Mouse (Mus musculus) forebrain, embryonic 12.5 days (tissue): Measurements from ENCODE around the gene Cltb. TPM values are rescaled to one million over a fixed set of nuclear protein-coding genes. Genes with fewer than 3 reads are reported as not detected.

ENCODE experiments used
- ATAC-seq: fragments of 200-750 bp; cut with Nextera tagmentation; 2 replicates; pipeline ENCODE4 v1.8.0; 2017; ENCODE audit warnings: moderate TSS enrichment; ENCODE audit not compliant: low FRiP score
- H3K27ac ChIP-seq: fragments of 300-500 bp; sonication (generic); 2 replicates; pipeline ENCODE4 v1.5.1; 2016; ENCODE audit warnings: mild to moderate bottlenecking
- H3K27me3 ChIP-seq: fragments of 300-500 bp; sonication (generic); 2 replicates; pipeline ENCODE4 v1.6.1; 2016; ENCODE audit warnings: mild to moderate bottlenecking
- H3K36me3 ChIP-seq: fragments of 300-500 bp; sonication (generic); replicated peaks from 2 replicates; pipeline ENCODE4 v1.6.1; 2016; ENCODE audit warnings: mild to moderate bottlenecking
- H3K4me1 ChIP-seq: fragments of 300-500 bp; sonication (generic); 2 replicates; pipeline ENCODE4 v1.6.1; 2016
- H3K4me2 ChIP-seq: fragments of 300-500 bp; sonication (generic); 2 replicates; pipeline ENCODE4 v1.6.1; 2016; ENCODE audit warnings: mild to moderate bottlenecking, moderate library complexity
- H3K4me3 ChIP-seq: fragments of 300-500 bp; sonication (generic); replicated peaks from 2 replicates; pipeline ENCODE4 v1.5.1; 2016; ENCODE audit warnings: mild to moderate bottlenecking
- H3K9ac ChIP-seq: fragments of 300-500 bp; sonication (generic); 2 replicates; pipeline ENCODE4 v1.6.1; 2016; ENCODE audit warnings: mild to moderate bottlenecking
- H3K9me3 ChIP-seq: fragments of 300-500 bp; sonication (generic); 2 replicates; pipeline ENCODE4 v1.6.1; 2016
- WGBS: fragments of 180-500 bp; shearing (Covaris S2); methylation state at CpG from one replicate; pipeline ENCODE4 v1.1.7; 2016; 5-methylcytosine and 5-hydroxymethylcytosine counted together
- polyA plus RNA-seq: library from polyadenylated mRNA; unstranded; fragments of >200 nt; fragmentation: Nextera tagmentation; extraction: Ambion mirVana; gene quantifications from 2 replicates; pipeline ENCODE4 v1.2.1, GENCODE M21; 2016

Cltb gene
- polyA plus RNA-seq, 1 experiment from 2014 or later: 32.7 TPM

DNA sequence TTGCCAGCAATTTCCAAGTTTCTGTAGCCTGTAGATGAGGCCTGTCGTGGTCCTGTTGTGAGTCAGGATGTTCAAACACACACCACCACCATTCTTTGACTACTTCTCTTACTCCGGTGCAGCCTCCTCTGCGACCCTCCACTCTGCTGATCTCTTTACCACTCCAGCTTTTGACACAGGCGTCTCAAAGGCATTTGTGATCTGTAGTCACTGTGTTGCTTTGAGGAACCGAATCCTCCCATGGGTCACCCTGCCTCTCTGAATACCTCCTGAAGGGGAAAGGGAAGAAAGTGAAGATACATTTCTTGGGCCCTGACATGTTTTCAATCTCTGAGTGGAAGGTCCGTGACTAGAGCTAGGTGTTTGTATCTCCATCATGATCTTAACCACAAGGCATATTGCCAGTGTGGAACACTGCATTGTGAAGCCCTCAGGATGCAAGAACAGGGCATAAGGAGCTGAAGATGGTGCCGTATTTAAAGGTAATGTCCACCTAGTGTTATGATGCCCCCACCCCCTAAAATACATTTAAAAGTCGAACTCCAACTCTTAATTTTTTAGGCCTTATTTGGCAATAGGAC, 19.3 kb downstream of the Cltb start:
- Histone ChIP-seq H3K9me3 (no peaks in the 10 kb centered on the region), H3K9ac (no peak overlapping the region; the same call in 1 of the 2 replicates), H3K4me1 (peaks cover 25% of the 10 kb centered on the region), H3K27me3 (no peaks in the 10 kb centered on the region), H3K4me3 (no peak overlapping the region), H3K27ac (no peak overlapping the region), H3K36me3 (peaks cover 19% of the 10 kb centered on the region; the same call in 1 of the 2 replicates), H3K4me2 (no peak overlapping the region)
- ATAC-seq: no peak
- WGBS: 90% methylated on average over 8 of the region's 8 CpGs

DNA sequence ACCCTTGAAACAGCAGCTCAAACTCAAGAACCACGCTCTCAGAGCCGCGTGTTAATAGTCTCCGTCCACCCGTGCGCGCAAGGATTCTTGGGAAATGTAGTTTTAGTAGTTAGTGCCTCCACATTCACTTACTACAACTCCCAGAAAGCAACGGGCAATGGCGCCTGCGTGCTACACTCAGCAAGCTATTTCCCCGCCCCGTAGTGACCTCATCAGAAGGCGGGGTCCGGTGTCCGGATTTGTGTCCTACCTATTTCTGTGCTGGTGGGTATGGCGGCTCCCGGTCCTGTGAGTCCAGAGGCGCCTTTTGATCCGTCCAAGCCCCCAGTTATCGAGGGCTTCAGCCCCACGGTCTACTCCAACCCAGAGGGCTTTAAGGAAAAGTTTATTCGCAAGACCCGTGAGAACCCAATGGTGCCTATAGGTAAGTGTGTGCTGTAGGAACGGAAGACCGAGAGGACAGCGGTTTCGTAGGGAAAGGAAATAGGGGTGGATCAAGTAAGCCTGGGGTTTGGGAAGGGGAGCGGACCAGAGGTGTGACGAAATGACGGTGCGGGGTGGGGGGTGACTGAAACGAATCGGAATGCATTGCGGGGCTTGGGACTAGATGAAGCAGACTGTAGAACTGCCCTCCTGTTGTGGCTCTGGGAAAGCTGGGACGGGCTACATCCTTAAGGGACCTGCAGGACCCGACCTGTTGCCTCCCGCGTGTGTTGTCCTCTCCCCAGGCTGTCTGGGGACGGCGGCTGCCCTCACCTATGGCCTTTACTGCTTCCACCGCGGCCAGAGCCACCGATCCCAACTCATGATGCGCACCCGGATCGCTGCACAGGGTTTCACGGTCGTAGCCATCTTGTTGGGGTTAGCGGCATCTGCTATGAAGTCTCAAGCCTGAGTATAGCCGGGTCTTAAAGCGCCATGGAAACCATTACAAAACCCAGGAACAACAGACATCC, 20.9 kb downstream of the Cltb start, which contains the start of the genes Nop16 and Higd2a:
Gene Nop16 (minus strand): TSS at position 95 of the 956 bp plus-strand sequence.
Gene Higd2a (plus strand): TSS at position 212 of the 956 bp plus-strand sequence.
- Histone ChIP-seq H3K9me3 (no peaks in the 10 kb centered on the region), H3K36me3 (peaks cover 33% of the 10 kb centered on the region), H3K27me3 (no peaks in the 10 kb centered on the region), H3K4me1 (peaks cover 25% of the 10 kb centered on the region), H3K9ac (peak within 1 kb of the TSS; percentile 78), H3K4me3 (peak within 1 kb of the TSS; percentile 77), H3K4me2 (peak within 1 kb of the TSS; percentile 78), H3K27ac (peak within 1 kb of the TSS; percentile 79)
- under 1% methylated on average over 51 of the region's 51 CpGs for WGBS
- peak; percentile 97 for ATAC-seq

DNA sequence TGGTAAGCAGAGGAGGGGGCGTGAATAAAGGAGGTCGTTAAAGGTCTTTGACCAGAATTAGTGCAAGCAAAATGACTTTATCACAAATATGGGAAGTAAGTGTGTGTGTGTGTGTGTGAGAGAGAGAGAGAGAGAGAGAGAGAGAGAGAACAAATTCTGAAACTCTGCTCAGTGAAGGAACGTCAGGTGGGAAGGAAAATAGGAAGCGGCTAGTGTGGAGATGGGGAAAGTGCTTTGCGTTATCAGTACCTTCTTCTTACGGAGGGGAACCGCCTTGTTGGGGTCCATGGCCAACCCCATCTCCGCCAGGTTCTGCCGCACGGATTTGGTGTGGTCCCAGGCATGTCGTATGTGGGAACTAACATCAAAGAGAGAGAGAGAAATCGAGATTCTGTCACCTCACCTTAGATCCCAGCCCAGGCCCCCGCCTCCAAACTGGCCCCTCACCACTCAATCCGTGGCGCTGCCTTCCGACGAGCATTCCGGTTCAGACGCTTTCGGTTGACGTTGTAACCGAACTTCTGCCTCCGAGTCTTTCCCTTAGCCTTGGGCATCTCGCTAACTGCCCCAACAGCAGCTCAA, 21.6 kb downstream of the Cltb start:
- no peaks in the 10 kb centered on the region for H3K9me3 ChIP-seq
- WGBS: 2% methylated on average over 24 of the region's 24 CpGs
- 0 out of 2 replicates have a peak overlapping the region, but pooled peaks have one; percentile 42 for H3K27ac ChIP-seq
- H3K36me3 ChIP-seq: peaks cover 41% of the 10 kb centered on the region
- peaks cover 25% of the 10 kb centered on the region for H3K4me1 ChIP-seq
- peak overlapping the region; percentile 77 for H3K4me3 ChIP-seq
- peak overlapping the region; percentile 78 for H3K4me2 ChIP-seq
- no peaks in the 10 kb centered on the region for H3K27me3 ChIP-seq
- peak overlapping the region; percentile 64 for H3K9ac ChIP-seq
- ATAC-seq: peak; percentile 49

DNA sequence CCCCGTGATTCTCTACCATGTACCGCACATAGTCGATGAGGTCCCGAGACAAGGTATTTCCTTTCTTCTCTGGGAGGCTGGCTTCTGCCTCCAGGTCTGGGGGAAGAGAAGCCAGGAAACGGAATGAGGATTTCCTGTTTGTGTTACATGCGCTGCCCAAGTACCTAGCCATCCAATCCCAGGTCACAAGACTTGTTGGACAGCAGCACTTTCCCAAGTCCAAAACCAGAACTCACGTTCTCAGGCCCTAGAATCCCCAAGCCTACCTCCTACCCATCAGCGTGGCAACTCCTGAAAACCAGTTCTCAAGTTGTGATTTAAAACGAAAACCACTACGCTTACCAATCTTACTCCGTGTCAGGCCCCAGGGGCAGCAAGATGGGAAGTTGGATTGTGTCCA, 25.3 kb downstream of the Cltb start:
- 92% methylated on average over 11 of the region's 11 CpGs for WGBS
- H3K9ac ChIP-seq: no peak overlapping the region
- H3K27me3 ChIP-seq: no peaks in the 10 kb centered on the region
- H3K4me1 ChIP-seq: peaks cover 12% of the 10 kb centered on the region
- H3K36me3 ChIP-seq: peaks cover 75% of the 10 kb centered on the region
- no peak for ATAC-seq
- H3K9me3 ChIP-seq: no peaks in the 10 kb centered on the region
- no peak overlapping the region for H3K4me3 ChIP-seq
- H3K27ac ChIP-seq: no peak overlapping the region
- H3K4me2 ChIP-seq: no peak overlapping the region

DNA sequence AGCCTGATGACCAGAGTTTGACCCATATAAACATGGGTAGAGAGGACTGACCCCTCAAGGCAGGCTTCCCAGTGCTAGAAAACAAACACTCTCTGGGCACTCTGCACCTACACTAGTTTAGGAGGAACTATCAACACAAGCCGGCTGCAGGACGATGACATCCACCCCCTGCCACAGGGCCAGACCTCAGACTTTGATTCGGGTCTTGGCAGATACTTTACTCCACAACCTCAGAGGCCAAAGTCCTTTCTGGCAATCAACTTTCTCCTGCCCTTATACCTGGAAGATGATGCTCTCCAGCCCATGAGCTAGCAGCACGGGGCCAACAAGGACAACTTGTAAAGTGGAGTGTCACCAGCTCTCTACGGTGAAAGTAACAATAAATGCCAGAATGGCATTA, 28.3 kb downstream of the Cltb start:
- Histone ChIP-seq H3K4me2 (no peak overlapping the region), H3K9ac (no peak overlapping the region), H3K27ac (no peak overlapping the region), H3K4me3 (no peak overlapping the region), H3K36me3 (peaks cover 96% of the 10 kb centered on the region), H3K27me3 (no peaks in the 10 kb centered on the region), H3K4me1 (0 out of 2 replicates have a peak, but pooled peaks cover 8% of the 10 kb centered on the region), H3K9me3 (no peaks in the 10 kb centered on the region)
- no peak for ATAC-seq
- WGBS: 92% methylated on average over 5 of the region's 5 CpGs

DNA sequence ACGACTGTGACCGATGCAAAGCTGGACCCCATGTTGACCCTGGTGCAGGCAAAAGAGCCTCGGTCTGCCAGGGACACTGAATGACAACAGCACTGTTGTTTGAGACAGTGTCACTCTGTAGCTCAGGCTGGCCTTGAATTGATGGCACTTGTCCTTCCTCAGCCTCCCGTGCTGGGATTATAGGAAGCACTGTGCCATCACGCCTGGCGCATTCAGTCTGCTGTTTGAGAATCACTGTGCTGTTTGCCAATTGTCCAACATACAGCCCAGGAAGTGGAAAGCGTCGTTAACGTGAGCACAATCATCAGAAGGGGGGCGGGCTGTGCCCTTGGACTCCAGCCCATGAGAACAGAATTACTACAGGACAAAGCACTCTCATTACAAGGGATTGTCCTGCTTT, 29.0 kb downstream of the Cltb start:
- peaks cover 10% of the 10 kb centered on the region for H3K4me1 ChIP-seq
- H3K27ac ChIP-seq: 0 out of 2 replicates have a peak overlapping the region, but pooled peaks have one; percentile 42
- WGBS: 65% methylated on average over 10 of the region's 10 CpGs
- no peak for ATAC-seq
- H3K4me3 ChIP-seq: no peak overlapping the region
- H3K4me2 ChIP-seq: no peak overlapping the region
- no peak overlapping the region for H3K9ac ChIP-seq
- no peaks in the 10 kb centered on the region for H3K27me3 ChIP-seq
- peaks cover 97% of the 10 kb centered on the region for H3K36me3 ChIP-seq
- no peaks in the 10 kb centered on the region for H3K9me3 ChIP-seq

DNA sequence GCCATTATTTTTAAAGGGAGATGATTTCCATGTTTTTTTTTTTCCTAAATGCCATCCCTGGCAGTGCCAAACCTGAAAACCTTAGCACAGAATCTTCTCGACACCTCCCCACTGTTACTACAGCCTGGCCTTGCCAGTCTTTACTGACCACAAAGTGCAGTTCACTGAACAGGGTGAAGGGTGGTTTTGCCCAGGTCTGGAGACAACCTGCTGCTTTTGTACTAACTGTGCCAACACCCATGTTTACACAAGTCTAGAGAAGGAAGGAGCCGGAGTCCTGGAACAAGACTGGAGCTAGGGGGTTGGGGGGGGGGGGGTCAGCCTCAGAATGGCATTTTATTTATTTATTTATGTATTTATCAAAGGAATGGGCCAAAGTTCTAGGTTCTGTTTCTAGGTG, 29.8 kb downstream of the Cltb start:
- H3K9me3 ChIP-seq: no peaks in the 10 kb centered on the region
- H3K4me3 ChIP-seq: no peak overlapping the region
- no peak overlapping the region for H3K27ac ChIP-seq
- H3K4me2 ChIP-seq: no peak overlapping the region
- H3K4me1 ChIP-seq: peaks cover 17% of the 10 kb centered on the region
- no peaks in the 10 kb centered on the region for H3K27me3 ChIP-seq
- peaks cover 96% of the 10 kb centered on the region for H3K36me3 ChIP-seq
- ATAC-seq: no peak
- no peak overlapping the region for H3K9ac ChIP-seq
- 85% methylated on average over 2 of the region's 2 CpGs for WGBS

DNA sequence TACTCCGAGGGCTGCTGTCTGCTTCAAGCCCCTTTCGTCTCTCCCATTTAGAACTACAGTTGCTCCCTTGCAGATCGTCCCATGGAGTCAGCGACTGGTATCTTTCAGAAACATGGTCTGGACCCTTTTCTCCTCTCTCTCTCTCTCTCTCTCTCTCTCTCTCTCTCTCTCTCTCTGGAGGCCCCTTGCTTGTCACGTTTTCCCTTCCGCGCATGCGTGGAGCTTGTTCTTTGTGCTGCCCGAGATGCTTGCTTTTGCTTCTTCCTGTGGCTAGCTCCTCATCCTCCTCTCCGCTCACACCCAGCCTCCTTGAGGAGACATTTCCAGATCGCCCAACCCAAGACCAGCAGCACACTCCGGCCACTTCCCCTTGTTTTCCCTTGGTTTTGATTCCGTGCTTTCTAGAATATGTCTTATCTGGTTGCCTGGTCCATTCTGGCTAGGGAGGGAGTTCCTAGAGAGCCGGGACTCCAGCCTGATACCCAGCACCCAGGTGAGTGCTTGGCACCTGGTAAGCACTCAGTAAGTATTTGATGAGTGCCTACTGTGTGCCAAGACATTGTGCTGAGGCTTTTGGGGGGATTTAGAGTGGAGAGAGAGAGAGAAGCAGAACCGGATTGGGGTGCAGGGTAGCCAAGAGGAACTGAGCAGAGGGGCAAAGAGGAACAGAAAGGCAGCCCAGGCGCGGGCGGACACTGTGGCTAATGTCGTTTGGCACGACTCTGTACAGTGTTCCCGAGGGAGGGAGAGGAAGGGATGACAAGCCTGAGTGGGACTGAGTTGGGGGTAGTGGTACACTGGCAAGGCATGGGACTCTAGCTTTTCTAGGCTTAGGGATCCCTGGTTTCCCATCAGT, 33.3 kb downstream of the Cltb start:
- Histone ChIP-seq H3K9me3 (no peaks in the 10 kb centered on the region), H3K36me3 (peaks cover 61% of the 10 kb centered on the region), H3K9ac (no peak overlapping the region), H3K4me3 (no peak overlapping the region), H3K27me3 (peaks cover 12% of the 10 kb centered on the region), H3K27ac (peak overlapping the region; percentile 25; the same call in 1 of the 2 replicates), H3K4me2 (no peak overlapping the region), H3K4me1 (peaks cover 32% of the 10 kb centered on the region)
- no peak for ATAC-seq
- 88% methylated on average over 19 of the region's 21 CpGs for WGBS

DNA sequence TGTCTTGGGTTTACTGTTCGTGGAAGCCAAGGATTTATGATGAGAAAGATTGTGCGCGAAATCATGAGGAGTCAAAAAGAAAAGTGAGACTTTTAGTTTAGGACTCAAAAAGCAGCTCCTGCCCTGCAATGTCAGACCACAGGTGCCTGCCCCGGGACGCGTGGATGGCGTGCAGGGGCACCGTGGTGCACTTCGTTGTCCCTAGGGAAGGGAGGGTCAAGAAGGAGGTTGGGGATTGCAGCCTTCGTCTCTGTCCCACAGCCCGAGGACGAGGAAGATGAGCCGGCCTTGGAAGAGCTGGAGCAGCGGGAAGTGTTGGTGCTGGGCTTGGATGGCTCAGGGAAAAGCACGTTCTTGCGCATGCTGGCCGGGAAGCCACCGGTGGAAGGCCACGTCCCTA, 35.7 kb downstream of the Cltb start:
- H3K4me1 ChIP-seq: peaks cover 38% of the 10 kb centered on the region
- peaks cover 12% of the 10 kb centered on the region for H3K27me3 ChIP-seq
- H3K36me3 ChIP-seq: peaks cover 37% of the 10 kb centered on the region
- H3K27ac ChIP-seq: no peak overlapping the region
- peak; percentile 31; the same call in 1 of the 2 replicates for ATAC-seq
- H3K4me3 ChIP-seq: peak overlapping the region; percentile 86
- 3% methylated on average over 19 of the region's 19 CpGs for WGBS
- H3K4me2 ChIP-seq: peak overlapping the region; percentile 82
- peak overlapping the region; percentile 90 for H3K9ac ChIP-seq
- no peaks in the 10 kb centered on the region for H3K9me3 ChIP-seq

DNA sequence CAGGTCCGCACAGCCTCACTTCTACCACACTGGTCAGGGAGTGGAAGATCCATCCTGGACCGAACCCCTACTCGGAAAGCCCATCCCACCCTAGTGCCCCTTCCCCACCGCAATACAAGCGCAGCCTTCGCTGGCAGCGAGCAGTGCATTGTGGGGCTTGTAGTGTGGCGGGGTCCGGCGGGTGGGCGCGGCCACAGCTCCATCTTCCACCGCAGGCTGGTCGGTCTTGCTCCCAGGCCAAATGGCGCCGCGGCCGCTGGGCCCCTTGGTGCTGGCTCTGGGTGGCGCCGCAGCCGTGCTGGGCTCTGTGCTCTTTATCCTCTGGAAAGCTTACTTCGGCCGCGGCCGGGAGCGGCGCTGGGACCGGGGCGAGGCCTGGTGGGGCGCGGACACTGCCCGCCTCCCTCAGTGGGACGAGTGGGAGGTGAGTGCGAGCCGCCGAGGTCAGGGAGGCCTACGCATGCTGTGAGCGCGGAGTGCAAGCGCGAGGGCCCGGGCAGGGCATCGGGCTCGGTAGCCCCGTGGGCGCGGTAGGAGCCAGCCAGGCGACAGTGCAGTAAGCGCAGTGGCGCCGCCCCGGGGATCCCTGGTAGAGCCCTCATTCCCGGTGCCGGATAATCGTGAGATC, 36.2 kb downstream of the Cltb start, which contains the start of gene Arl10:
Gene Arl10 (plus strand): TSS at position 162 of the 628 bp plus-strand sequence.
- peak within 1 kb of the TSS; percentile 86 for H3K4me3 ChIP-seq
- peaks cover 32% of the 10 kb centered on the region for H3K36me3 ChIP-seq
- under 1% methylated on average over 55 of the region's 55 CpGs for WGBS
- peaks cover 38% of the 10 kb centered on the region for H3K4me1 ChIP-seq
- H3K4me2 ChIP-seq: peak within 1 kb of the TSS; percentile 82
- peak within 1 kb of the TSS; percentile 72 for H3K27ac ChIP-seq
- H3K27me3 ChIP-seq: peaks cover 12% of the 10 kb centered on the region
- peak within 1 kb of the TSS; percentile 90 for H3K9ac ChIP-seq
- peak; percentile 96 for ATAC-seq
- H3K9me3 ChIP-seq: no peaks in the 10 kb centered on the region

DNA sequence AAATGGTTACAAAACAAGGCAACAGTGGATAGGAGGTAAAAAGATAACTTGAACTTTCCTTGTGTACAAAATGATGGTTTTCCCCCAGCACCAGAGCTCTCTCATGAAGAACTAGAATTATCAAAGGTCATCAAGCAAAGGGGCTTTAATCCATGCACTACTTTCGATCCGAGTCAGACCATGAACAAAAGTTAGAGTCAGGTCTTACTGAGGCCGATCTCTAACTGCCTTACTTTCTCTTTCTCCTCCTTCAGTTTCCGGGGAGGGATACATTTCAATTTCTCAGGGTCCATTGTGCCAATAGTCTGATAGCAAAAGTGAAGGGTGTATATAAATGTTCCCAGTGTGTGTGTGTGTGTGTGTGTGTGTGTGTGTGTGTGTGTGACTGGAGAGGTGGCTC, 38.5 kb downstream of the Cltb start:
- Histone ChIP-seq H3K27me3 (peaks cover 12% of the 10 kb centered on the region), H3K9me3 (no peaks in the 10 kb centered on the region), H3K27ac (no peak overlapping the region), H3K4me1 (peaks cover 30% of the 10 kb centered on the region), H3K36me3 (peaks cover 11% of the 10 kb centered on the region; the same call in 1 of the 2 replicates), H3K4me3 (no peak overlapping the region), H3K9ac (no peak overlapping the region), H3K4me2 (no peak overlapping the region)
- 88% methylated on average over 4 of the region's 4 CpGs for WGBS
- no peak for ATAC-seq
